Mouse (Mus musculus) heart, postnatal 0 days (tissue): Measurements from ENCODE around the gene Prr14.

Experiments used
- CTCF ChIP-seq: IDR thresholded peaks from 2 replicates; pipeline ENCODE4 v1.5.1; 2016; ENCODE audit warnings: antibody characterized with exemption, control low read depth, low read depth
- EP300 ChIP-seq: IDR thresholded peaks from 2 replicates; pipeline ENCODE4 v1.6.1; 2016; ENCODE audit warnings: antibody characterized with exemption, low read depth

DNA sequence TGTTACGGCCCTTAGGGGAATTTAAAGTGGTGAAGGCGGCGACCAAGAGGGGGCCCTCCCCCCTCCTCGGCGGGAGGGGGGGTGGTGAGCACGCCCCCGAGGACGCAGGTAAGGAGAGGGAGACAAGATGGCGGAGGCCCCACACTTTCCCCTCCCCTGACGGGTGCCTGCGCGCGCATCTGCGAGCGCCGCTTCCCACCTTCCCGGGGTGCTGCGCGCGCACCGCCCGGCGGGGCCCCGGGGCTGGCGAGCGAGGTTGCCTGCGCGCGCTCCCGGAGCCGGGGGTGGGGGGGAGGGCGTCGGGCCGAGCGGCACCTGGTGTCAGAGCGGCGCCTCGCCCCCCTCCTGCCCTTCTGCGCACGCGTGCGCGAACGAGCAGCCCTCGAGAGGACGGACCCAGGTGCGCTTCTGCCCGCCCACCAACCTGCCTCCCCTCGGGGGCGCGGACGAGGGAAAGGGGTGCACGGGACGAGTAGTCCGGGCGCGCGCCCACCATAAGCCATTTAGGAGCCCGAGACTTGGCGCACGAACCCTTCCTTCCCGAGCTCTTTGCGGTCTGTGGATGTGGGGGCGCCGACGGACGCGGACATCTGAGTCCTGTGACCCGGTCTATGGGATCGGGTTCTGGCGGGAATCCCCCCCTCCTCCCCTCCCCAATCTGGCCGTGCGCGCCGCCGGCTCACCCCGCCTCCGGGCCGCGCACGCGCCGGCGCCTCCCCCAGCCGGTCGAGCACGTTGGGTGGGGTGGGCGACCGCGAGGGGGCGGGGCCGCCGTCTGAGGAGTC lies 53.0 kb downstream of the Prr14 start:
- TF ChIP-seq CTCF (no peak), EP300 (no peak; the same call in 1 of the 2 replicates)
